Mouse (Mus musculus): ENCODE measurements at regions not wholly inside any gene's neighbourhood (a gene's known extent, or its start where the extent isn't known, plus 50 kb on each side); places are given as distances from the start of the nearest gene placed in this dataset.

DNA sequence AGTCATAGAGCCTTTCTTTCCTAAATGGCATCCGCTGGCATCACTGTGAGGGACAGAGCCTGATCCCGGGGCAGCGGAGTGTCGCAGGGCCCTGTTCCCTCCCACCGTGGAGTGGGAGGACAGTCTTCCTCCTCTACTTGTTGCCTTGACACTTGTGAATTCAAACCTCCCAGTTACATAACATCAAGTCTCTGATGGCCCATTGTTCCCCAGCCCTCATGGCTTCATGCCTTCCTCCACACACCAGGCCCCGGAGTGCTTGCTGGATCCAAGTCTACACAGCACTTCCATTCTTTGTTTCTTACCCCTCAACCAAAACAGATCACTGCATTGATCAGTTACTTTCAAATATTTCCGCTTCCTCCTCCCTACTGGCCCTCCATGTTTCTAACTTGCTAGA, 357.7 kb upstream of the Maf start:
- DNase-seq (no peak), ATAC-seq (ENCODE audit: low FRiP score, low TSS enrichment) (no peak)
- no peaks in the 10 kb centered on the region for H3K4me1 ChIP-seq (ENCODE audit: control insufficient read depth, insufficient read depth, low read length)
- H3K36me3 ChIP-seq (ENCODE audit: control insufficient read depth, insufficient read depth, low read length) = no peaks in the 10 kb centered on the region
- no peak overlapping the region for H3K27ac ChIP-seq (replicated peaks; ENCODE audit: low read depth, low read length)
- H3K27me3 ChIP-seq (ENCODE audit: control insufficient read depth, insufficient read depth, low read length) = no peaks in the 10 kb centered on the region
- 90% methylated on average over 7 of the region's 7 CpGs for WGBS
- H3K4me2 ChIP-seq (ENCODE audit: low read length) = no peak overlapping the region
- H3K9ac ChIP-seq (replicated peaks; ENCODE audit: low read length) = no peak overlapping the region
- no peaks in the 10 kb centered on the region for H3K9me3 ChIP-seq (ENCODE audit: control insufficient read depth, low read length)
- no peak overlapping the region for H3K4me3 ChIP-seq (replicated peaks; ENCODE audit: low read depth, low read length)

DNA sequence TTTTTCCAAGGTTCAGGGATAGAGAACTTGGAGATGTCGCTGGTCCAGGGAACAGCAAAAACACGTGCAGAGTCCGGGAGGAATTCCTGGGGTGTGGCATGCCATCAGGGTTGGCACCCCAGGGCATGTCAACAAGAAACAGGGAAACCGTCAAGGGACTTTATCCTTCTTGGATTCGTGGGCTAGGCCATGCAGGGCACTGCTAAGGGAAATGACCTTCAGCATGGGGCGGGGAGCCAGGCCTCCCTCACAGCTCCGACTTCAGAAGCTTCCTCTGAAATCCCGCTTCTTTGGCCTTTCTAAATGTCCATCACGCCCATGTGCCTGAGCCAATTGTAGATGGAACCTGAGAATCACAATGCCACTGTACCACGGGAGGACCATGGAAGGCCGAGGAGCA, 357.0 kb upstream of the Maf start:
- H3K27me3 ChIP-seq (ENCODE audit: control insufficient read depth, insufficient read depth, low read length) = no peaks in the 10 kb centered on the region
- no peak overlapping the region for H3K9ac ChIP-seq (replicated peaks; ENCODE audit: low read length)
- no peaks in the 10 kb centered on the region for H3K9me3 ChIP-seq (ENCODE audit: control insufficient read depth, low read length)
- H3K27ac ChIP-seq (replicated peaks; ENCODE audit: low read depth, low read length) = no peak overlapping the region
- H3K4me1 ChIP-seq (ENCODE audit: control insufficient read depth, insufficient read depth, low read length) = no peaks in the 10 kb centered on the region
- 90% methylated on average over 11 of the region's 11 CpGs for WGBS
- no peaks in the 10 kb centered on the region for H3K36me3 ChIP-seq (ENCODE audit: control insufficient read depth, insufficient read depth, low read length)
- H3K4me2 ChIP-seq (ENCODE audit: low read length) = no peak overlapping the region
- no peak for DNase-seq
- ATAC-seq (ENCODE audit: low FRiP score, low TSS enrichment) = no peak
- H3K4me3 ChIP-seq (replicated peaks; ENCODE audit: low read depth, low read length) = no peak overlapping the region

DNA sequence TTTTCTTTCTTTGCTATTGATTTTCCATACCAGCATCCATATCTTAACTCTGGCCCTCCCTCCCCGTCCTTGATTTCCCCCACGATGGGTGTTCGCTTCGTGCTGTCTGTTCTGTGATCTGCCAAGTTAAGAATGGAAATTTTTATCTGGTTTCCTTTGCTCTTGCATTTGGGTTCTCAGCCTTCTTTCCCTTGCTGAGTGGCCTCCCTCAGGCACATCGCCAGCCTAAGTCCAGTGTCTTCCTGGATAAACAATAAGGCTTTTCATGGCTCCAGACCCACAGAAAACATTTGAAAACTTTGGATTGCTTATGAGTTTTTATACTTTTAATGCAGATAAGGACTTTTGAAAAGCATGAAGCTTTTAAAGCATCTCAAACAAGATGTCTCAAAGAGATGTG, 355.9 kb upstream of the Maf start:
- 89% methylated on average over 5 of the region's 5 CpGs for WGBS
- Histone ChIP-seq H3K4me3 (replicated peaks; ENCODE audit: low read depth, low read length) (no peak overlapping the region), H3K36me3 (ENCODE audit: control insufficient read depth, insufficient read depth, low read length) (no peaks in the 10 kb centered on the region), H3K9me3 (ENCODE audit: control insufficient read depth, low read length) (no peaks in the 10 kb centered on the region), H3K9ac (replicated peaks; ENCODE audit: low read length) (no peak overlapping the region), H3K4me1 (ENCODE audit: control insufficient read depth, insufficient read depth, low read length) (no peaks in the 10 kb centered on the region), H3K4me2 (ENCODE audit: low read length) (no peak overlapping the region), H3K27me3 (ENCODE audit: control insufficient read depth, insufficient read depth, low read length) (no peaks in the 10 kb centered on the region), H3K27ac (replicated peaks; ENCODE audit: low read depth, low read length) (no peak overlapping the region)
- DNase-seq = no peak
- no peak for ATAC-seq (ENCODE audit: low FRiP score, low TSS enrichment)

DNA sequence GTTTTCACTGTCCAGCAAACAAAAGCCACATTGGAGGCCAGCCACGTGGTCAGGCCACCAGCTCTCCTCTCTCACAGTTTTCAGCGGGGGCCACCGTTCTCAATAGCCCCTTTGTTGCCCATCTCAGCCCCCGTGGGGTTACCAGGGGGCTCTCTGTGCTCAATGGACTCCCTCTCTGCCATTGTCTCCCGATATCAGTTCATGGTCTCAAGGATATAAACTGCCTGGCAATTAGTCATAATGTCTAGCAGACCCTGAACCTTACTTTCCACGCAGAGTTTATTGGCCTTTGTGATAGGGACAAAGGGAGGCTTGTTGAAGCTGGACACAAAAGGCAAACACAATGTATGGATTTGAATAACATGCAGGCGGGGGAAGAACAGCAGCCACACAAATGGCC, 345.9 kb upstream of the Maf start:
- H3K4me3 ChIP-seq (replicated peaks; ENCODE audit: low read depth, low read length) = no peak overlapping the region
- H3K9ac ChIP-seq (replicated peaks; ENCODE audit: low read length) = no peak overlapping the region
- 1% methylated on average over 7 of the region's 7 CpGs for WGBS
- ATAC-seq (ENCODE audit: low FRiP score, low TSS enrichment) = peak; percentile 40; the same call in 1 of the 2 replicates
- DNase-seq = peak; percentile 48
- H3K9me3 ChIP-seq (ENCODE audit: control insufficient read depth, low read length) = no peaks in the 10 kb centered on the region
- no peaks in the 10 kb centered on the region for H3K36me3 ChIP-seq (ENCODE audit: control insufficient read depth, insufficient read depth, low read length)
- H3K27ac ChIP-seq (replicated peaks; ENCODE audit: low read depth, low read length) = no peak overlapping the region
- H3K4me1 ChIP-seq (ENCODE audit: control insufficient read depth, insufficient read depth, low read length) = peaks cover 15% of the 10 kb centered on the region; the same call in 1 of the 2 replicates
- H3K27me3 ChIP-seq (ENCODE audit: control insufficient read depth, insufficient read depth, low read length) = peaks cover 20% of the 10 kb centered on the region
- no peak overlapping the region for H3K4me2 ChIP-seq (ENCODE audit: low read length)

DNA sequence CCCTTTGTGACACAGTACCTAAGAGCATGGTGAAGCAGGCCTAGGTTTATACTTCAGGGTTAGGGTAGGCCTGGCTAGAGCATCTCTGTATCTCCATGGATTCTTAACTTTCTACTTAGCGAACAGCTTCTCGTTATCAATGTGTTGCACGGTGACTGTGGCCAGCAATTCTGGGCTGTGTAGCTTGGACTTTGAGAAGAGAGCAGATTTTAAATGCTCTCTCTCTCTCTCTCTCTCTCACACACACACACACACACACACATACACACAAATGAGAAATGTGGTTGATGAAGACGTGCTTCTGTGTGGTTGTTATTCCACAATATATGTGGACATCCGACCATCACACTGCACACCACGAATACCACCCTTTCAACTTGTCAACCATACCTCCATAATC, 345.4 kb upstream of the Maf start:
- WGBS = 43% methylated on average over 6 of the region's 6 CpGs
- Histone ChIP-seq H3K4me1 (ENCODE audit: control insufficient read depth, insufficient read depth, low read length) (peaks cover 15% of the 10 kb centered on the region; the same call in 1 of the 2 replicates), H3K9me3 (ENCODE audit: control insufficient read depth, low read length) (no peaks in the 10 kb centered on the region), H3K36me3 (ENCODE audit: control insufficient read depth, insufficient read depth, low read length) (no peaks in the 10 kb centered on the region), H3K27ac (replicated peaks; ENCODE audit: low read depth, low read length) (no peak overlapping the region), H3K4me2 (ENCODE audit: low read length) (no peak overlapping the region), H3K4me3 (replicated peaks; ENCODE audit: low read depth, low read length) (no peak overlapping the region), H3K9ac (replicated peaks; ENCODE audit: low read length) (no peak overlapping the region), H3K27me3 (ENCODE audit: control insufficient read depth, insufficient read depth, low read length) (peaks cover 20% of the 10 kb centered on the region)
- ATAC-seq (ENCODE audit: low FRiP score, low TSS enrichment) (no peak), DNase-seq (no peak)

DNA sequence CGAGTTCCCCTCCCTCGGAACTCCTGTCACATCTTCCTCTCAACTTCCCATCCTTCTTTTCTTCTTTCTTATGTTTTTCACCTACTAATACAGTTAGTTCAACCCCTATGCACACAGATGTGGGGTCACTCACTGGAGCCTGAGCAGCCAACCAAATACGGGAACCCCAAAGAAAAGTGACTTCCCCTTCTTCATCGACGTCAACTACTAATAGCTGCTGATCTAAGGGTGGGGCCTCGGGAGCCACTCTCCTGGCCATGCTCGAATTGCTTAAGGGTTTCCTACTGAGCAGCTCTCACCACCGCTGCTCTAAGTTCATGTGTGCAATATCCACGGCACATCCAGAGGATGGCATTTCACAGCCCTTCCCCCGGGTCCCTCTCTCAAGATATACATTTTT, 340.9 kb upstream of the Maf start:
- Histone ChIP-seq H3K4me1 (ENCODE audit: control insufficient read depth, insufficient read depth, low read length) (peaks cover 2% of the 10 kb centered on the region; the same call in 1 of the 2 replicates), H3K36me3 (ENCODE audit: control insufficient read depth, insufficient read depth, low read length) (no peaks in the 10 kb centered on the region), H3K27ac (replicated peaks; ENCODE audit: low read depth, low read length) (no peak overlapping the region), H3K4me3 (replicated peaks; ENCODE audit: low read depth, low read length) (no peak overlapping the region), H3K4me2 (ENCODE audit: low read length) (no peak overlapping the region), H3K27me3 (ENCODE audit: control insufficient read depth, insufficient read depth, low read length) (0 out of 2 replicates have a peak, but pooled peaks cover 5% of the 10 kb centered on the region), H3K9ac (replicated peaks; ENCODE audit: low read length) (no peak overlapping the region), H3K9me3 (ENCODE audit: control insufficient read depth, low read length) (no peaks in the 10 kb centered on the region)
- DNase-seq (no peak), ATAC-seq (ENCODE audit: low FRiP score, low TSS enrichment) (no peak)
- 89% methylated on average over 10 of the region's 10 CpGs for WGBS

DNA sequence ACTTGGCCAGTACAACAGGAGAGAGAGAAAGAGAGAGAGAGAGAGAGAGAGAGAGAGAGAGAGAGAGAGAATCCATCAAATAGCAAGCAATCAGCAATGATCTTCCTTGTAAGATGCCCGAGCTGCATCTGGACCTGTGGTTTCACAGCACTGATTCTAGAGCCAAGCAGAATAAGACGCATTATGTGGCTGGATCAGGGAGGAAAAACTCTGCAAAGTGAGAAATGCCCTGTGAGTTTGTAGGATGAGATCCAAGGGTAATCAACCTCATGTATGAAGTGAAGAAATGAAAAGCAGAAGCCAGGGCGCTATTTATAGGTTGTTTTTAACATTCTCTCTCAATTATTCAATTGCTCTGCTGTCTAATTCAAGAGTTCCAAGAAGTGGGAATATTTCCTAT, 339.3 kb upstream of the Maf start:
- H3K9ac ChIP-seq (replicated peaks; ENCODE audit: low read length) = no peak overlapping the region
- H3K9me3 ChIP-seq (ENCODE audit: control insufficient read depth, low read length) = no peaks in the 10 kb centered on the region
- DNase-seq (no peak), ATAC-seq (ENCODE audit: low FRiP score, low TSS enrichment) (no peak)
- no peaks in the 10 kb centered on the region for H3K36me3 ChIP-seq (ENCODE audit: control insufficient read depth, insufficient read depth, low read length)
- no peak overlapping the region for H3K4me3 ChIP-seq (replicated peaks; ENCODE audit: low read depth, low read length)
- no peak overlapping the region for H3K4me2 ChIP-seq (ENCODE audit: low read length)
- 85% methylated on average over 3 of the region's 3 CpGs for WGBS
- no peak overlapping the region for H3K27ac ChIP-seq (replicated peaks; ENCODE audit: low read depth, low read length)
- no peaks in the 10 kb centered on the region for H3K4me1 ChIP-seq (ENCODE audit: control insufficient read depth, insufficient read depth, low read length)
- H3K27me3 ChIP-seq (ENCODE audit: control insufficient read depth, insufficient read depth, low read length) = 0 out of 2 replicates have a peak, but pooled peaks cover 5% of the 10 kb centered on the region

DNA sequence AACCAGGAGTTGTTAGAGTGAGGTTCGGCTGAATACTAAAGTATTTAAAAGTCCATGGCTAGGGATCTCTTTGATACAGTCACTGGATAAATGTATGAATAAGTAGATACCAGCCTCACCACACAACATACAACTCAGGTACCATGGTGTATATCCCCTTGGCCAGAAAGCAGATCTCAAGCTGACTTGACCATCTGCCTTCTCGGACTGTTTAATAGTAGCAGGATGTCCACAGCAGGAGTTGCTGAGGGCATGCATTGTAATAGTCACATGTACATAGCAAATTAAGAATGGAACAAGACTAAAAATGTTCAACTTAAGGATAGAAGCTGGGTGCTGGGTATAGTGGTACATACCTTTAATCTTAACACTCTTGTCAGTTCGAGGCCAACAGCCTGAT, 337.9 kb upstream of the Maf start:
- 0 out of 2 replicates have a peak, but pooled peaks cover 5% of the 10 kb centered on the region for H3K27me3 ChIP-seq (ENCODE audit: control insufficient read depth, insufficient read depth, low read length)
- H3K4me1 ChIP-seq (ENCODE audit: control insufficient read depth, insufficient read depth, low read length) = no peaks in the 10 kb centered on the region
- no peak overlapping the region for H3K4me2 ChIP-seq (ENCODE audit: low read length)
- ATAC-seq (ENCODE audit: low FRiP score, low TSS enrichment) = no peak
- no peak overlapping the region for H3K4me3 ChIP-seq (replicated peaks; ENCODE audit: low read depth, low read length)
- 87% methylated on average over 3 of the region's 3 CpGs for WGBS
- no peaks in the 10 kb centered on the region for H3K9me3 ChIP-seq (ENCODE audit: control insufficient read depth, low read length)
- H3K27ac ChIP-seq (replicated peaks; ENCODE audit: low read depth, low read length) = no peak overlapping the region
- DNase-seq = no peak
- no peak overlapping the region for H3K9ac ChIP-seq (replicated peaks; ENCODE audit: low read length)
- no peaks in the 10 kb centered on the region for H3K36me3 ChIP-seq (ENCODE audit: control insufficient read depth, insufficient read depth, low read length)

DNA sequence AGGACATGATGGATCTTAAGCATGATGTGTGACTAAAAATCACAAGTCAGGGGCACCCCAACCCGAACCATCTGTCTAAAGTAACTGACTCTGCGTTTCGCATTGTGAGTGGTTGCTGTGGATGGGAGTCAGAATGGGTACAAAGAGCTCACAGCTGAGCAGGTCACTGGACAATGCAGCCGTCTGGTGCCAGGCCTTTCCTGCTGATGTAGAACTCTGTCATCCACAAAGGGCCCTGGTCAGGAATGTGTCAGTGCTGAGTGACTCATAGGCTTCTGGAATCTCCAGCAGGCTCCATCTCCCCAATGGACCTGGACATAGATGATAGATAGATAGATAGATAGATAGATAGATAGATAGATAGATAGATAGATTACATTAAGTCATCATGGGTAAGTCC, 335.8 kb upstream of the Maf start:
- WGBS = 86% methylated on average over 4 of the region's 4 CpGs
- H3K9ac ChIP-seq (replicated peaks; ENCODE audit: low read length) = no peak overlapping the region
- no peaks in the 10 kb centered on the region for H3K27me3 ChIP-seq (ENCODE audit: control insufficient read depth, insufficient read depth, low read length)
- H3K36me3 ChIP-seq (ENCODE audit: control insufficient read depth, insufficient read depth, low read length) = no peaks in the 10 kb centered on the region
- H3K9me3 ChIP-seq (ENCODE audit: control insufficient read depth, low read length) = no peaks in the 10 kb centered on the region
- H3K4me3 ChIP-seq (replicated peaks; ENCODE audit: low read depth, low read length) = no peak overlapping the region
- DNase-seq (no peak), ATAC-seq (ENCODE audit: low FRiP score, low TSS enrichment) (no peak)
- no peaks in the 10 kb centered on the region for H3K4me1 ChIP-seq (ENCODE audit: control insufficient read depth, insufficient read depth, low read length)
- H3K4me2 ChIP-seq (ENCODE audit: low read length) = no peak overlapping the region
- no peak overlapping the region for H3K27ac ChIP-seq (replicated peaks; ENCODE audit: low read depth, low read length)

All from midbrain, embryonic 14.5 days (tissue).